Mouse (Mus musculus) adipose tissue, adult 10 weeks (tissue): ENCODE measurements around the gene Mei4. TPM values are rescaled to one million over a fixed set of nuclear protein-coding genes. Genes with fewer than 3 reads are reported as not detected.

Experiments used
- polyA plus RNA-seq: library from polyadenylated mRNA; stranded (reverse); fragments of 350-450 nt; fragmentation: Illumina TruSeq; extraction: RNeasy Lipid Tissue Mini Kit (QIAGEN cat#74804); gene quantifications from one replicate; pipeline ENCODE4 v1.2.3, GENCODE M21; 2014; ENCODE audit warnings: low read depth, low replicate concordance

Gene Mei4
- polyA plus RNA-seq, result not detected

DNA sequence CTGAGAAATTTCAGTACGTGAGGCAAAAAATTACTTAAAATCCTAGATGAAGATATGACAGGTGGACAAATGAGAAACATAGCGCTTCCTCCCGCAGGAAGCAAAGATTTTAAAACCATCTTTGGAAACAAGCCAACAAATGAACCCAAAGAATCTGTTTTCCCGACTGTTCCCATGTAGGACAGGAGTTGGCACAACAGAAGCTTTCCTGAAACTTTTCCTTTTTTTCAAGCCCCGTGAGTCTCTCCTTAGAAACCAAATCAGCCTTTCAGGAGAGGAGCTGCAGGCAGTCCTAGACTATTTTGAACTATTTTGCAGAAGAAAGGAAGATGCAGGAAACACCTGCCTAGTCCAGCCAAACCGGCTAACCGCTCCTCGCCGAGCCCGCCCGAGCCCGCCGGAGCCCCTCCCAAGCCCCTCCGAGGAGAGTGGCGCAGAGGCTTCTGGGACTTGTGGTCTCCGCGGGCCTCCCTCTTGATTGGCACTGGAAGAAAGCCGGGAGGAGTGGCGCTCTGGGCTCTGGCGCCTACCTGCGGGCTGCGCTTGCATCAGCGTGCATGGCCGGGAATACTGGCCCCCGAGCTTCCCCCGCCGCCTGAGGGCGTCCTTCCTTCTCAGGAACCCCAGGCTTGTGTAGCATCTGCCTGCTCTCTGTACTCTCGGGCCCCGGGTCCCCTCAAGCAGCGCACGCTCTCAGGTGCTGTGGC lies at the start of gene Mei4:
TSS of gene Mei4 (plus strand) at position 490 of the 707 bp plus-strand sequence.

Other genes starting within 250 kb of the Mei4 start
- gene Htr1b, start 229.8 kb upstream of the Mei4 start, polyA plus RNA-seq, result 0.16 TPM